Mouse (Mus musculus): ENCODE measurements around the gene Smr3a. TPM values are rescaled to one million over a fixed set of nuclear protein-coding genes. Genes with fewer than 3 reads are reported as not detected.

Smr3a gene
- not detected for total RNA-seq (2021)

GRCm38 (mm10) chr5:88002249-88002648 is at the start of gene Smr3a:
Smr3a (plus strand) TSS chr5:88002549.
- intact Hi-C loops (cut with DNase I): no loop called here
- DNase-seq: no peak

- no peak for DNase-seq
- intact Hi-C loops (cut with DNase I): no loop called here
Measured at GRCm38 (mm10) chr5:87969201-87969600, 33.1 kb upstream of the Smr3a start, which contains the start of the genes 2310003L06Rik and Gm28434. 2310003L06Rik (plus strand) TSS chr5:87969459. Gm28434 (plus strand) TSS chr5:87969517.

- no peak for DNase-seq
- intact Hi-C loops (cut with DNase I): no loop called here
Measured at GRCm38 (mm10) chr5:87979139-87979538, 23.2 kb upstream of the Smr3a start, which contains the start of gene Cabs1. Cabs1 (plus strand) TSS chr5:87979439.

GRCm38 (mm10) chr5:87982468-87983214 is 19.7 kb upstream of the Smr3a start:
- intact Hi-C loops (cut with DNase I): no loop called here
- no peak for DNase-seq

GRCm38 (mm10) chr5:88005241-88005640 is 2.9 kb downstream of the Smr3a start:
- no peak for DNase-seq
- intact Hi-C loops (cut with DNase I): no loop called here

Other genes with a start within 250 kb of the Smr3a start
- gene Csn1s2a, start 228.0 kb upstream of the Smr3a start, total RNA-seq (2021): not detected
- gene Csn1s2b, start 194.5 kb upstream of the Smr3a start, total RNA-seq (2021): not detected
- not detected for gene Prr27, start 176.9 kb upstream of the Smr3a start, total RNA-seq (2021)
- gene Odam, start 117.5 kb upstream of the Smr3a start, total RNA-seq (2021): not detected
- not detected for gene Csn3, start 77.0 kb upstream of the Smr3a start, total RNA-seq (2021)
- gene 2310003L06Rik, start 33.1 kb upstream of the Smr3a start, total RNA-seq (2021): under 1 TPM in 1 of 2 experiments, not detected in 1; 0.22 TPM
- gene Gm28434, start 33.0 kb upstream of the Smr3a start, total RNA-seq (2021): not detected
- not detected for gene Cabs1, start 23.1 kb upstream of the Smr3a start, total RNA-seq (2021)
- gene Smr2, start 84.0 kb downstream of the Smr3a start, total RNA-seq (2021): not detected
- not detected for gene Gm11116, start 109.0 kb downstream of the Smr3a start, total RNA-seq (2021)
- not detected for gene Gm11115, start 151.6 kb downstream of the Smr3a start, total RNA-seq (2021)